Mouse (Mus musculus) skeletal muscle tissue, postnatal 0 days (tissue): ENCODE data around the gene Ctsll3. TPM values are rescaled to one million over a fixed set of nuclear protein-coding genes. Genes with fewer than 3 reads are reported as not detected.

Experiments used
- polyA plus RNA-seq: library from polyadenylated mRNA; unstranded; fragments of >200 nt; fragmentation: Nextera tagmentation; extraction: Ambion mirVana; gene quantifications from 2 replicates; pipeline ENCODE4 v1.2.1, GENCODE M21; 2015

Gene Ctsll3
- polyA plus RNA-seq, result not detected in 2 replicates

DNA sequence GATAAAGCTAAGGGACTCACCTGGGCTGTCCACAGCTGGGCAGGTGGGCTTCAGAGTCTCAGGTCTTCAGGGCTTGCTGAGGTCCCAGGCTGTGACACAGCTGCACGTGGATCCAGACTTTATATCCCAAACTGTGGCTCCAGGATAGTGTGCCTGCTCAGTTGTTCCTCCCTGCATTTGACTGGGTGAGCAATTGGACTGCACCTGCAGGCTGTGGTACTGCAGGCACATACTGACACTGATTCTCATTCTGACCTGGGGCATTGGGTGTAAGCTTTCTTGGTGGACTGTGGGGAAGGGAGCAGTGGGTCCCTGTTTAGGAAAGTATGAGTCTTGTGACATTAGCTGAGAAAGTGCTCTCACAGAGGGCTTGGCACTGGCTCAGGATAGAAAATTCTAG, at the start of gene Ctsll3:
Ctsll3 (minus strand) TSS at position 101 of the 400 bp plus-strand sequence.

DNA sequence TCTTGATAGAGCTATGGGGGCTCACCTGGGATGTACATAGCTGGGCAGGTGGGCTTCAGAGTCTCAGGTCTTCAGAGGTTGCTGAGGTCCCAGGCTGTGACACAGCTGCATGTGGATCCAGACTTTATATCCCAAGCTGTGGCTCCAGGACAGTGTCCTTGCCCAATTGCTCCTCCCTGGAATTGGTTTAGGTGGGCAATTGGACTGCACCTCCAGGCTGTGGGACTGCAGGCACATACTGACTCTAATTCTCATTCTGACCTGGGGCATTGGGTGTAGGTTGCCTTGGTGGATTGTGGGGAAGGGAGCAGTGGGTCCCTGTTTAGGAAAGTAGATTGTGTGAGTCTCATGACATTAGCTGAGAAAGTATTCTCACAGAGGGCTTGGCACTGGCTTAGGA, 16.4 kb downstream of the Ctsll3 start, which contains the start of gene BC051665:
BC051665 (minus strand) TSS at position 101 of the 400 bp plus-strand sequence.

Other genes with a start within 250 kb of the Ctsll3 start
- 10.5 and 15.3 TPM in 2 replicates for gene Dapk1, start 200.9 kb downstream of the Ctsll3 start, polyA plus RNA-seq
- not detected in 2 replicates for gene BC051665, start 16.5 kb downstream of the Ctsll3 start, polyA plus RNA-seq
- gene 4930486L24Rik, start 61.6 kb upstream of the Ctsll3 start, polyA plus RNA-seq, result not detected in 2 replicates
- gene Gm49392, start 94.0 kb upstream of the Ctsll3 start, polyA plus RNA-seq, result 0.57 and 0.59 TPM in 2 replicates
- gene Ctla2b, start 94.6 kb upstream of the Ctsll3 start, polyA plus RNA-seq, result 6.8 and 9.2 TPM in 2 replicates
- not detected in 2 replicates for gene Tpbpb, start 102.0 kb upstream of the Ctsll3 start, polyA plus RNA-seq
- not detected in 2 replicates for gene Gm49393, start 132.7 kb upstream of the Ctsll3 start, polyA plus RNA-seq
- 2.8 and 3.1 TPM in 2 replicates for gene Gm49391, start 133.7 kb upstream of the Ctsll3 start, polyA plus RNA-seq
- 62.3 and 63.6 TPM in 2 replicates for gene Ctla2a, start 133.8 kb upstream of the Ctsll3 start, polyA plus RNA-seq
- not detected in 2 replicates for gene Tpbpa, start 139.1 kb upstream of the Ctsll3 start, polyA plus RNA-seq
- gene Ctsj, start 203.1 kb upstream of the Ctsll3 start, polyA plus RNA-seq, result 0.71 and 0.95 TPM in 2 replicates
- 0.21 TPM in 1 of 2 replicates, not detected in the other for gene Ctsq, start 237.8 kb upstream of the Ctsll3 start, polyA plus RNA-seq